Mouse (Mus musculus): Measurements from ENCODE around the gene Prkag3. TPM values are rescaled to one million over a fixed set of nuclear protein-coding genes. Genes with fewer than 3 reads are reported as not detected.

Gene Prkag3
- not detected for polyA plus RNA-seq (2017; shearing (Covaris generic))

GRCm38 (mm10) chr1:74748643-74749271, at the start of gene Prkag3:
Gene Prkag3, minus strand, starts transcription at chr1:74749221.

GRCm38 (mm10) chr1:74791249-74791648, 42.2 kb upstream of the Prkag3 start, which contains the start of gene Wnt10a:
Gene Wnt10a, plus strand, starts transcription at chr1:74791516.

GRCm38 (mm10) chr1:74771845-74771930, 22.7 kb upstream of the Prkag3 start, which contains the start of gene Wnt6:
Gene Wnt6, plus strand, starts transcription at chr1:74771892.

GRCm38 (mm10) chr1:74713099-74713858, 35.7 kb downstream of the Prkag3 start, which contains the start of gene Cyp27a1:
Gene Cyp27a1, plus strand, starts transcription at chr1:74713574.

Other genes with a start within 250 kb of the Prkag3 start
- 24.0 TPM for gene Cnot9, start 243.2 kb downstream of the Prkag3 start, polyA plus RNA-seq (2017; shearing (Covaris generic))
- 0.85 TPM for gene Plcd4, start 206.3 kb downstream of the Prkag3 start, polyA plus RNA-seq (2017; shearing (Covaris generic))
- gene Usp37, start 204.9 kb downstream of the Prkag3 start, polyA plus RNA-seq (2017; shearing (Covaris generic)) = 18.6 TPM
- gene Zfp142, start 161.0 kb downstream of the Prkag3 start, polyA plus RNA-seq (2017; shearing (Covaris generic)) = 22.7 TPM
- gene Bcs1l, start 160.9 kb downstream of the Prkag3 start, polyA plus RNA-seq (2017; shearing (Covaris generic)) = 6.6 TPM
- 18.6 TPM for gene Rnf25, start 147.8 kb downstream of the Prkag3 start, polyA plus RNA-seq (2017; shearing (Covaris generic))
- not detected for gene Stk36, start 147.8 kb downstream of the Prkag3 start, polyA plus RNA-seq (2017; shearing (Covaris generic))
- 48.8 TPM for gene Ttll4, start 87.5 kb downstream of the Prkag3 start, polyA plus RNA-seq (2017; shearing (Covaris generic))
- not detected for gene Cyp27a1, start 35.6 kb downstream of the Prkag3 start, polyA plus RNA-seq (2017; shearing (Covaris generic))
- not detected for gene Wnt6, start 22.7 kb upstream of the Prkag3 start, polyA plus RNA-seq (2017; shearing (Covaris generic))
- not detected for gene Wnt10a, start 42.3 kb upstream of the Prkag3 start, polyA plus RNA-seq (2017; shearing (Covaris generic))
- not detected for gene Cdk5r2, start 105.7 kb upstream of the Prkag3 start, polyA plus RNA-seq (2017; shearing (Covaris generic))
- gene Fev, start 136.2 kb upstream of the Prkag3 start, polyA plus RNA-seq (2017; shearing (Covaris generic)) = not detected
- not detected for gene Cryba2, start 143.9 kb upstream of the Prkag3 start, polyA plus RNA-seq (2017; shearing (Covaris generic))
- not detected for gene Cfap65, start 186.4 kb upstream of the Prkag3 start, polyA plus RNA-seq (2017; shearing (Covaris generic))
- gene Ihh, start 202.5 kb upstream of the Prkag3 start, polyA plus RNA-seq (2017; shearing (Covaris generic)) = not detected

All from naive thymus-derived CD4-positive, alpha-beta T cell, adult 5 months (primary cell).